Mouse (Mus musculus) liver, embryonic 15.5 days (tissue): Measurements from ENCODE around the gene Epb41l4b. TPM values are rescaled to one million over a fixed set of nuclear protein-coding genes. Genes with fewer than 3 reads are reported as not detected.

ENCODE experiments used
- ATAC-seq: fragments of 200-750 bp; cut with Nextera tagmentation; 2 replicates; pipeline ENCODE4 v1.8.0; 2017; ENCODE audit warnings: moderate number of reproducible peaks, mild to moderate bottlenecking, moderate library complexity; ENCODE audit not compliant: insufficient read depth
- H3K27ac ChIP-seq: fragments of 300-500 bp; sonication (generic); replicated peaks from 2 replicates; pipeline ENCODE4 v1.5.1; 2015; ENCODE audit warnings: mild to moderate bottlenecking, inconsistent platforms
- H3K27me3 ChIP-seq: fragments of 300-500 bp; sonication (generic); 2 replicates; pipeline ENCODE4 v1.6.1; 2015; ENCODE audit warnings: mild to moderate bottlenecking, inconsistent platforms
- H3K36me3 ChIP-seq: fragments of 300-500 bp; sonication (generic); replicated peaks from 2 replicates; pipeline ENCODE4 v1.6.1; 2015; ENCODE audit warnings: moderate library complexity, mild to moderate bottlenecking, inconsistent platforms
- H3K4me1 ChIP-seq: fragments of 300-500 bp; sonication (generic); replicated peaks from 2 replicates; pipeline ENCODE4 v1.6.1; 2015; ENCODE audit warnings: inconsistent platforms
- H3K4me2 ChIP-seq: fragments of 300-500 bp; sonication (generic); 2 replicates; pipeline ENCODE4 v1.6.1; 2015; ENCODE audit warnings: moderate library complexity, mild to moderate bottlenecking, inconsistent platforms
- H3K4me3 ChIP-seq: fragments of 300-500 bp; sonication (generic); replicated peaks from 2 replicates; pipeline ENCODE4 v1.5.1; 2015; ENCODE audit warnings: mild to moderate bottlenecking, inconsistent platforms
- H3K9ac ChIP-seq: fragments of 300-500 bp; sonication (generic); 2 replicates; pipeline ENCODE4 v1.6.1; 2015; ENCODE audit warnings: moderate library complexity, mild to moderate bottlenecking, inconsistent platforms
- H3K9me3 ChIP-seq: fragments of 300-500 bp; sonication (generic); replicated peaks from 2 replicates; pipeline ENCODE4 v1.6.1; 2016; ENCODE audit warnings: inconsistent platforms
- WGBS: fragments of 180-500 bp; shearing (Covaris S2); methylation state at CpG from one replicate; pipeline ENCODE4 v1.1.7; 2015; ENCODE audit warnings: mixed read lengths; ENCODE audit not compliant: insufficient replicate concordance; 5-methylcytosine and 5-hydroxymethylcytosine counted together
- polyA plus RNA-seq: library from polyadenylated mRNA; unstranded; fragments of >200 nt; fragmentation: Nextera tagmentation; extraction: Ambion mirVana; gene quantifications from 2 replicates; pipeline ENCODE4 v1.2.1, GENCODE M21; 2015

Epb41l4b gene
- polyA plus RNA-seq, 1 experiment from 2014 or later: 2.0 TPM

- Histone ChIP-seq H3K4me1 (peaks cover 41% of the 10 kb centered on the region), H3K27me3 (peaks cover 6% of the 10 kb centered on the region; the same call in 1 of the 2 replicates), H3K9ac (peak overlapping the region; percentile 64), H3K36me3 (no peaks in the 10 kb centered on the region), H3K4me2 (peak overlapping the region; percentile 79), H3K4me3 (peak overlapping the region; percentile 46), H3K27ac (peak overlapping the region; percentile 95), H3K9me3 (no peaks in the 10 kb centered on the region)
- ATAC-seq: peak; percentile 98
- 11% methylated on average over 9 of the region's 9 CpGs for WGBS
These were observed 10.0 kb upstream of the Epb41l4b start for GRCm38 (mm10) chr4:57153068-57153835.

- peaks cover 44% of the 10 kb centered on the region for H3K27me3 ChIP-seq
- H3K4me1 ChIP-seq: peaks cover 24% of the 10 kb centered on the region
- no peaks in the 10 kb centered on the region for H3K36me3 ChIP-seq
- WGBS: 47% methylated on average over 3 of the region's 3 CpGs
- no peak overlapping the region for H3K27ac ChIP-seq
- no peak for ATAC-seq
- H3K4me3 ChIP-seq: no peak overlapping the region
- no peak overlapping the region for H3K9ac ChIP-seq
- no peaks in the 10 kb centered on the region for H3K9me3 ChIP-seq
- H3K4me2 ChIP-seq: no peak overlapping the region
These were observed 4.9 kb upstream of the Epb41l4b start for GRCm38 (mm10) chr4:57148182-57148581.

- no peak overlapping the region for H3K27ac ChIP-seq
These were observed 737 bp downstream of the Epb41l4b start for GRCm38 (mm10) chr4:57142374-57143025.

GRCm38 (mm10) chr4:57141908-57142361 lies 1.3 kb downstream of the Epb41l4b start:
- Histone ChIP-seq H3K9ac (peak overlapping the region; percentile 25; the same call in 1 of the 2 replicates), H3K4me3 (peak overlapping the region; percentile 64), H3K27me3 (peaks cover 90% of the 10 kb centered on the region), H3K4me2 (peak overlapping the region; percentile 86), H3K36me3 (no peaks in the 10 kb centered on the region), H3K9me3 (no peaks in the 10 kb centered on the region), H3K4me1 (peaks cover 37% of the 10 kb centered on the region), H3K27ac (no peak overlapping the region)
- WGBS: 7% methylated on average over 26 of the region's 26 CpGs
- ATAC-seq: no peak

More at GRCm38 (mm10) chr4:57142374-57143025, 737 bp downstream of the Epb41l4b start:
- WGBS: 4% methylated on average over 43 of the region's 43 CpGs
- peaks cover 88% of the 10 kb centered on the region for H3K27me3 ChIP-seq
- no peak; the same call in 1 of the 2 replicates for ATAC-seq
- H3K9me3 ChIP-seq: no peaks in the 10 kb centered on the region
- peak overlapping the region; percentile 86 for H3K4me2 ChIP-seq
- H3K4me1 ChIP-seq: peaks cover 36% of the 10 kb centered on the region
- peak overlapping the region; percentile 64 for H3K4me3 ChIP-seq
- H3K36me3 ChIP-seq: no peaks in the 10 kb centered on the region
- peak overlapping the region; percentile 25; the same call in 1 of the 2 replicates for H3K9ac ChIP-seq

GRCm38 (mm10) chr4:57140992-57141717 lies 2.1 kb downstream of the Epb41l4b start:
- H3K36me3 ChIP-seq: no peaks in the 10 kb centered on the region
- peak overlapping the region; percentile 64 for H3K4me3 ChIP-seq
- peaks cover 37% of the 10 kb centered on the region for H3K4me1 ChIP-seq
- H3K27ac ChIP-seq: no peak overlapping the region
- H3K4me2 ChIP-seq: peak overlapping the region; percentile 86
- ATAC-seq: no peak
- no peaks in the 10 kb centered on the region for H3K9me3 ChIP-seq
- H3K9ac ChIP-seq: no peak overlapping the region
- 23% methylated on average over 15 of the region's 15 CpGs for WGBS
- peaks cover 87% of the 10 kb centered on the region for H3K27me3 ChIP-seq

- no peak overlapping the region for H3K4me3 ChIP-seq
- H3K9ac ChIP-seq: no peak overlapping the region
- peaks cover 80% of the 10 kb centered on the region for H3K27me3 ChIP-seq
- peaks cover 37% of the 10 kb centered on the region for H3K4me1 ChIP-seq
- no peak overlapping the region for H3K4me2 ChIP-seq
- no peaks in the 10 kb centered on the region for H3K9me3 ChIP-seq
- H3K36me3 ChIP-seq: no peaks in the 10 kb centered on the region
- WGBS: 65% methylated on average over 4 of the region's 4 CpGs
- H3K27ac ChIP-seq: no peak overlapping the region
- no peak for ATAC-seq
These were observed 2.9 kb downstream of the Epb41l4b start for GRCm38 (mm10) chr4:57140200-57140799.

- no peaks in the 10 kb centered on the region for H3K9me3 ChIP-seq
- H3K4me1 ChIP-seq: peaks cover 37% of the 10 kb centered on the region
- WGBS: 56% methylated on average over 10 of the region's 10 CpGs
- no peak overlapping the region for H3K9ac ChIP-seq
- peaks cover 71% of the 10 kb centered on the region for H3K27me3 ChIP-seq
- H3K4me2 ChIP-seq: no peak overlapping the region
- no peaks in the 10 kb centered on the region for H3K36me3 ChIP-seq
- no peak for ATAC-seq
- H3K4me3 ChIP-seq: no peak overlapping the region
- no peak overlapping the region for H3K27ac ChIP-seq
These were observed 3.8 kb downstream of the Epb41l4b start for GRCm38 (mm10) chr4:57139433-57139832.

GRCm38 (mm10) chr4:57138093-57138440 lies 5.2 kb downstream of the Epb41l4b start:
- H3K36me3 ChIP-seq: no peaks in the 10 kb centered on the region
- no peak overlapping the region for H3K4me2 ChIP-seq
- 57% methylated on average over 6 of the region's 6 CpGs for WGBS
- H3K9ac ChIP-seq: no peak overlapping the region
- ATAC-seq: no peak
- H3K9me3 ChIP-seq: no peaks in the 10 kb centered on the region
- H3K27me3 ChIP-seq: peaks cover 58% of the 10 kb centered on the region
- peaks cover 29% of the 10 kb centered on the region for H3K4me1 ChIP-seq
- no peak overlapping the region for H3K27ac ChIP-seq
- H3K4me3 ChIP-seq: no peak overlapping the region

- Histone ChIP-seq H3K4me1 (peaks cover 25% of the 10 kb centered on the region), H3K9ac (no peak overlapping the region), H3K4me3 (no peak overlapping the region), H3K27me3 (peaks cover 52% of the 10 kb centered on the region), H3K9me3 (no peaks in the 10 kb centered on the region), H3K4me2 (no peak overlapping the region), H3K36me3 (no peaks in the 10 kb centered on the region), H3K27ac (no peak overlapping the region)
- WGBS: 42% methylated on average over 8 of the region's 8 CpGs
- ATAC-seq: no peak
These were observed 5.7 kb downstream of the Epb41l4b start for GRCm38 (mm10) chr4:57137371-57138092.

GRCm38 (mm10) chr4:57135431-57135830 lies 7.8 kb downstream of the Epb41l4b start:
- ATAC-seq: no peak
- Histone ChIP-seq H3K27me3 (peaks cover 31% of the 10 kb centered on the region), H3K4me2 (no peak overlapping the region), H3K36me3 (no peaks in the 10 kb centered on the region), H3K9me3 (no peaks in the 10 kb centered on the region), H3K4me1 (peaks cover 12% of the 10 kb centered on the region), H3K27ac (no peak overlapping the region), H3K4me3 (no peak overlapping the region), H3K9ac (no peak overlapping the region)
- WGBS: 43% methylated on average over 1 of the region's 1 CpGs
